Mouse (Mus musculus) embryonic facial prominence, embryonic 14.5 days (tissue): ENCODE measurements around the gene Dbh. TPM values are rescaled to one million over a fixed set of nuclear protein-coding genes. Genes with fewer than 3 reads are reported as not detected.
A peak's percentile ranks its signal among the peaks of the same experiment; 100 is the strongest.

Source experiments
- ATAC-seq: fragments of 200-750 bp; cut with Nextera tagmentation; 2 replicates; pipeline ENCODE4 v1.8.0; 2017; ENCODE audit warnings: low read depth, moderate number of reproducible peaks, moderate TSS enrichment
- DNase-seq: peaks from one replicate; pipeline ENCODE4 v3.0.0-alpha.2; 2015; ENCODE audit warnings: low spot score
- H3K27ac ChIP-seq: fragments of 300-500 bp; sonication (generic); replicated peaks from 2 replicates; pipeline ENCODE4 v1.5.1; 2014; ENCODE audit warnings: low read depth, mild to moderate bottlenecking, low read length, moderate library complexity
- H3K27me3 ChIP-seq: fragments of 300-500 bp; sonication (generic); replicated peaks from 2 replicates; pipeline ENCODE4 v1.6.1; 2014; ENCODE audit warnings: low read length; ENCODE audit not compliant: control insufficient read depth, insufficient read depth
- H3K36me3 ChIP-seq: fragments of 300-500 bp; sonication (generic); 2 replicates; pipeline ENCODE4 v1.6.1; 2014; ENCODE audit warnings: low read length, mixed read lengths; ENCODE audit not compliant: control insufficient read depth, insufficient read depth
- H3K4me1 ChIP-seq: fragments of 300-500 bp; sonication (generic); 2 replicates; pipeline ENCODE4 v1.6.1; 2014; ENCODE audit warnings: antibody characterized with exemption, low read length; ENCODE audit not compliant: control insufficient read depth, insufficient read depth
- H3K4me2 ChIP-seq: fragments of 300-500 bp; sonication (generic); 2 replicates; pipeline ENCODE4 v1.6.1; 2014; ENCODE audit warnings: low read depth, mild to moderate bottlenecking, low read length, moderate library complexity, mixed read lengths
- H3K4me3 ChIP-seq: fragments of 300-500 bp; sonication (generic); 2 replicates; pipeline ENCODE4 v1.5.1; 2014; ENCODE audit warnings: low read depth, mild to moderate bottlenecking, low read length
- H3K9ac ChIP-seq: fragments of 300-500 bp; sonication (generic); 2 replicates; pipeline ENCODE4 v1.6.1; 2014; ENCODE audit warnings: low read depth, mild to moderate bottlenecking, low read length, moderate library complexity, mixed read lengths
- H3K9me3 ChIP-seq: fragments of 300-500 bp; sonication (generic); 2 replicates; pipeline ENCODE4 v1.6.1; 2016; ENCODE audit warnings: low read length; ENCODE audit not compliant: control insufficient read depth
- WGBS: fragments of 180-500 bp; shearing (Covaris S2); extraction: QIAGEN DNeasy Blood & Tissue Kit; methylation state at CpG from one replicate; pipeline ENCODE4 v1.1.7; 2014; 5-methylcytosine and 5-hydroxymethylcytosine counted together
- polyA plus RNA-seq: library from polyadenylated mRNA; unstranded; fragments of >200 nt; fragmentation: Nextera tagmentation; extraction: Ambion mirVana; gene quantifications from 2 replicates; pipeline ENCODE4 v1.2.1, GENCODE M21; 2014

Dbh gene
- polyA plus RNA-seq, 1 experiment from 2014 or later = 3.9 TPM

DNA sequence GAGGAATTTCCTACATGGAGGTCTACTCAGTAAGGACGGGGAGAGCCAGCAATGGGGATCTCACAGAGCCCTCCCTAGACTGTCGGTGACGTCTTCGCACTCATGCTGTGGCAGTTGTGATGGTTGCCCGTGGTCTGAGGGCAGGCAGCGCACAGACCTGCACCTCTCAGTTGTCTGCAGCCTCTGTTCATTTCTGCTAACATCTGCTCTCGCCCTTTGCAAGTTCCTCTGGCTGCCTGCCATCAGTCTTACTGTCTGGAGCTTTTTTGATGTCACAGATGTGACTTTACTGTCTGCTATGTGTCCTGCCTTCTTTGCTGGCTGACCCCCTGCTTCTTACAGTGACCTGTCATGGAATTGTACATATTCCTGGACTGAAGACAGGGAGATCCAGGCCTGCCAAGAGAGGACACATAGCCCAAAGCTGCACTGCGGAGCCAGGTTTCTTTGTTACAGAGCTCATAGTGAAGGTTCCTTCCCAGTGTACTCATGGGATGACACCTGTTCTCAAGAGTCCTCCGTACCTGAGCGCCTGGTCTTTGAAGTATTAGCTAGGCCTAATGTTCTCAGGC is 10.7 kb downstream of the Dbh start:
- H3K36me3 ChIP-seq = no peaks in the 10 kb centered on the region
- no peaks in the 10 kb centered on the region for H3K27me3 ChIP-seq
- H3K9ac ChIP-seq = no peak overlapping the region
- ATAC-seq (no peak), DNase-seq (peak; percentile 64)
- no peak overlapping the region for H3K27ac ChIP-seq
- H3K4me3 ChIP-seq = no peak overlapping the region
- no peaks in the 10 kb centered on the region for H3K4me1 ChIP-seq
- no peaks in the 10 kb centered on the region for H3K9me3 ChIP-seq
- WGBS = 69% methylated on average over 9 of the region's 10 CpGs
- H3K4me2 ChIP-seq = no peak overlapping the region

- H3K4me2 ChIP-seq = no peak overlapping the region
- peak; percentile 48; the same call in 1 of the 2 replicates for ATAC-seq
Observed at GRCm38 (mm10) chr2:27179101-27179500, 14.1 kb downstream of the Dbh start.

GRCm38 (mm10) chr2:27181907-27182306 is 16.9 kb downstream of the Dbh start:
- 70% methylated on average over 4 of the region's 4 CpGs for WGBS
- no peaks in the 10 kb centered on the region for H3K9me3 ChIP-seq
- no peaks in the 10 kb centered on the region for H3K4me1 ChIP-seq
- no peak overlapping the region for H3K9ac ChIP-seq
- ATAC-seq (no peak), DNase-seq (no peak)
- H3K36me3 ChIP-seq = no peaks in the 10 kb centered on the region
- no peak overlapping the region for H3K4me3 ChIP-seq
- no peak overlapping the region for H3K27ac ChIP-seq
- H3K4me2 ChIP-seq = no peak overlapping the region
- no peaks in the 10 kb centered on the region for H3K27me3 ChIP-seq

More at GRCm38 (mm10) chr2:27179101-27179500, 14.1 kb downstream of the Dbh start:
- H3K4me3 ChIP-seq = no peak overlapping the region
- H3K9ac ChIP-seq = no peak overlapping the region
- 71% methylated on average over 8 of the region's 8 CpGs for WGBS
- H3K4me1 ChIP-seq = no peaks in the 10 kb centered on the region
- H3K9me3 ChIP-seq = no peaks in the 10 kb centered on the region
- H3K36me3 ChIP-seq = no peaks in the 10 kb centered on the region
- H3K27me3 ChIP-seq = no peaks in the 10 kb centered on the region
- no peak overlapping the region for H3K27ac ChIP-seq
- peak; percentile 40 for DNase-seq

- DNase-seq (no peak), ATAC-seq (0 out of 2 replicates have a peak, but pooled peaks have one; percentile 7)
- H3K36me3 ChIP-seq = no peaks in the 10 kb centered on the region
- 66% methylated on average over 12 of the region's 12 CpGs for WGBS
- H3K4me1 ChIP-seq = no peaks in the 10 kb centered on the region
- H3K27ac ChIP-seq = no peak overlapping the region
- H3K9ac ChIP-seq = no peak overlapping the region
- H3K27me3 ChIP-seq = no peaks in the 10 kb centered on the region
- no peak overlapping the region for H3K4me2 ChIP-seq
- no peaks in the 10 kb centered on the region for H3K9me3 ChIP-seq
- H3K4me3 ChIP-seq = no peak overlapping the region
Observed at GRCm38 (mm10) chr2:27183734-27184133, 18.7 kb downstream of the Dbh start.

- ATAC-seq = no peak
- H3K27ac ChIP-seq = no peak overlapping the region
- 75% methylated on average over 6 of the region's 6 CpGs for WGBS
- H3K4me2 ChIP-seq = no peak overlapping the region
- H3K9me3 ChIP-seq = no peaks in the 10 kb centered on the region
- H3K4me1 ChIP-seq = no peaks in the 10 kb centered on the region
- no peak for DNase-seq
- H3K27me3 ChIP-seq = no peaks in the 10 kb centered on the region
- H3K9ac ChIP-seq = no peak overlapping the region
- H3K36me3 ChIP-seq = no peaks in the 10 kb centered on the region
- no peak overlapping the region for H3K4me3 ChIP-seq
Observed at GRCm38 (mm10) chr2:27187531-27187930, 22.5 kb downstream of the Dbh start.

- no peaks in the 10 kb centered on the region for H3K9me3 ChIP-seq
- no peak overlapping the region for H3K27ac ChIP-seq
- H3K4me2 ChIP-seq = no peak overlapping the region
- DNase-seq (peak; percentile 36), ATAC-seq (no peak)
- no peak overlapping the region for H3K9ac ChIP-seq
- no peaks in the 10 kb centered on the region for H3K36me3 ChIP-seq
- WGBS = 31% methylated on average over 4 of the region's 4 CpGs
- H3K4me1 ChIP-seq = no peaks in the 10 kb centered on the region
- H3K4me3 ChIP-seq = no peak overlapping the region
- H3K27me3 ChIP-seq = no peaks in the 10 kb centered on the region
Observed at GRCm38 (mm10) chr2:27189994-27190393, 25.0 kb downstream of the Dbh start.

GRCm38 (mm10) chr2:27198551-27199246 is 33.7 kb downstream of the Dbh start:
- H3K4me1 ChIP-seq = no peaks in the 10 kb centered on the region
- no peak for ATAC-seq
- H3K27ac ChIP-seq = no peak overlapping the region
- H3K9me3 ChIP-seq = no peaks in the 10 kb centered on the region
- no peak for DNase-seq
- no peaks in the 10 kb centered on the region for H3K36me3 ChIP-seq
- H3K9ac ChIP-seq = 0 out of 2 replicates have a peak overlapping the region, but pooled peaks have one; percentile 5
- H3K4me3 ChIP-seq = no peak overlapping the region
- no peaks in the 10 kb centered on the region for H3K27me3 ChIP-seq
- WGBS = 29% methylated on average over 5 of the region's 5 CpGs
- H3K4me2 ChIP-seq = no peak overlapping the region

GRCm38 (mm10) chr2:27200586-27200985 is 35.6 kb downstream of the Dbh start:
- H3K27ac ChIP-seq = no peak overlapping the region
- H3K4me2 ChIP-seq = no peak overlapping the region
- H3K36me3 ChIP-seq = no peaks in the 10 kb centered on the region
- no peak overlapping the region for H3K4me3 ChIP-seq
- ATAC-seq (no peak), DNase-seq (no peak)
- H3K9ac ChIP-seq = no peak overlapping the region
- WGBS = 79% methylated on average over 1 of the region's 1 CpGs
- no peaks in the 10 kb centered on the region for H3K4me1 ChIP-seq
- no peaks in the 10 kb centered on the region for H3K9me3 ChIP-seq
- H3K27me3 ChIP-seq = no peaks in the 10 kb centered on the region

DNA sequence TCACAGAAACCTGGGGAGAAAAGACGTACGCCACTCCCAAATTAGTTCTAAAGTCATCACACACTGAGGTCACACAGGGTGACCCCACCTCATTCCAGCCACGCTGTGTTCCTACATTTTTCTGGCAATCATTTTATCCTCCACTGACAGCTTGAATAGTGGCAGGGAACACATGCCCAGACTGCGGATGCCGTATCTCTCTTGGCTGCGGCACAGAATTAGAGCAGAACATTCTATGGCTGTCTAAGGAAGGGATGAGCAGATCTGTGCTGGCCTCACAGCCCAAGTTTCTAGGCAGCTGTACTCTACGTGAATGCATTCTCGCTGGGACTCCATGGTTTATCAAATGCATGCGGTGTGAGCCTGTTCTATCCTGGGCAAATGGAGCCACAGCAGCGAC is 40.6 kb downstream of the Dbh start:
- Histone ChIP-seq H3K27me3 (no peaks in the 10 kb centered on the region), H3K36me3 (no peaks in the 10 kb centered on the region), H3K4me2 (no peak overlapping the region), H3K4me1 (peaks cover 5% of the 10 kb centered on the region), H3K27ac (no peak overlapping the region), H3K9ac (no peak overlapping the region), H3K9me3 (no peaks in the 10 kb centered on the region), H3K4me3 (no peak overlapping the region)
- 69% methylated on average over 10 of the region's 10 CpGs for WGBS
- no peak for DNase-seq
- ATAC-seq = no peak
